Mouse (Mus musculus) intestine, embryonic 14.5 days (tissue): Measurements from ENCODE around the gene Nipa1. TPM values are rescaled to one million over a fixed set of nuclear protein-coding genes. Genes with fewer than 3 reads are reported as not detected.

ENCODE experiments used
- ATAC-seq: fragments of 200-750 bp; cut with Nextera tagmentation; replicated peaks from 2 replicates; pipeline ENCODE4 v1.8.0; 2017; ENCODE audit warnings: low read depth, moderate number of reproducible peaks, moderate TSS enrichment, moderate library complexity; ENCODE audit not compliant: low FRiP score, low TSS enrichment
- DNase-seq: peaks from one replicate; pipeline ENCODE4 v3.0.0-alpha.2; 2018; ENCODE audit warnings: low spot score
- H3K27ac ChIP-seq: fragments of 300-500 bp; sonication (generic); 2 replicates; pipeline ENCODE4 v1.5.1; 2014; ENCODE audit warnings: low read depth, mild to moderate bottlenecking, control low read depth
- H3K27me3 ChIP-seq: fragments of 300-500 bp; sonication (generic); replicated peaks from 2 replicates; pipeline ENCODE4 v1.6.1; 2014; ENCODE audit warnings: low read length, control low read depth; ENCODE audit not compliant: control insufficient read depth, insufficient read depth
- H3K36me3 ChIP-seq: fragments of 300-500 bp; sonication (generic); 2 replicates; pipeline ENCODE4 v1.6.1; 2014; ENCODE audit warnings: low read length, control low read depth; ENCODE audit not compliant: control insufficient read depth, insufficient read depth
- H3K4me1 ChIP-seq: fragments of 300-500 bp; sonication (generic); replicated peaks from 2 replicates; pipeline ENCODE4 v1.6.1; 2014; ENCODE audit warnings: low read length, control low read depth, mixed read lengths; ENCODE audit not compliant: control insufficient read depth, insufficient read depth
- H3K4me2 ChIP-seq: fragments of 300-500 bp; sonication (generic); 2 replicates; pipeline ENCODE4 v1.6.1; 2014; ENCODE audit warnings: low read length
- H3K4me3 ChIP-seq: fragments of 300-500 bp; sonication (generic); 2 replicates; pipeline ENCODE4 v1.5.1; 2014; ENCODE audit warnings: low read depth, low read length, control low read depth, mixed read lengths
- H3K9ac ChIP-seq: fragments of 300-500 bp; sonication (generic); 2 replicates; pipeline ENCODE4 v1.6.1; 2014; ENCODE audit warnings: mild to moderate bottlenecking, low read length
- H3K9me3 ChIP-seq: fragments of 300-500 bp; sonication (generic); 2 replicates; pipeline ENCODE4 v1.6.1; 2016; ENCODE audit warnings: low read length, control low read depth; ENCODE audit not compliant: control insufficient read depth
- WGBS: fragments of 180-500 bp; shearing (Covaris S2); extraction: QIAGEN DNeasy Blood & Tissue Kit; methylation state at CpG from one replicate; pipeline ENCODE4 v1.1.7; 2014; 5-methylcytosine and 5-hydroxymethylcytosine counted together
- polyA plus RNA-seq: library from polyadenylated mRNA; unstranded; fragments of >200 nt; fragmentation: Nextera tagmentation; extraction: Ambion mirVana; gene quantifications from 2 replicates; pipeline ENCODE4 v1.2.1, GENCODE M21; 2014

The Nipa1 gene
- polyA plus RNA-seq, 1 experiment from 2014 or later = 6.0 TPM

DNA sequence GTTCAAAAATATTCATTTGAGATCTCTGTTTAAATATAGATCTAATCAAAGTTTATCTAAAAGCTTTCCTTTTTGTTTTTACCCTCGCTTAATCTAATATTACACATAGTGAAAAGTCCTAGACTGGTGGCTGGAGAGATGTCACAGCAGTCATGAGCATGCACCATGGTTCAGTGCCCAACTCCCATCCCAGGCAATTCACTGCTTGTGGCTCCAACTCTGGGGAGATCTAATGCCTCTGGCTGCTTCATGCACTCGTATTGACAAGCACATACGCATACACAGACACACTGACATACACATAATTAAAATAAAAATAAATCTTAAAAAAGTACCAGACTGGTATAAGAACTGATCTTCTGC, 24.5 kb upstream of the Nipa1 start:
- no peak overlapping the region for H3K27ac ChIP-seq
- 82% methylated on average over 3 of the region's 3 CpGs for WGBS
- H3K36me3 ChIP-seq = no peaks in the 10 kb centered on the region
- peaks cover 1% of the 10 kb centered on the region; the same call in 1 of the 2 replicates for H3K4me1 ChIP-seq
- no peak overlapping the region for H3K9ac ChIP-seq
- H3K4me3 ChIP-seq = no peak overlapping the region
- no peaks in the 10 kb centered on the region for H3K9me3 ChIP-seq
- H3K27me3 ChIP-seq = no peaks in the 10 kb centered on the region
- no peak overlapping the region for H3K4me2 ChIP-seq
- DNase-seq (no peak), ATAC-seq (no peak)

DNA sequence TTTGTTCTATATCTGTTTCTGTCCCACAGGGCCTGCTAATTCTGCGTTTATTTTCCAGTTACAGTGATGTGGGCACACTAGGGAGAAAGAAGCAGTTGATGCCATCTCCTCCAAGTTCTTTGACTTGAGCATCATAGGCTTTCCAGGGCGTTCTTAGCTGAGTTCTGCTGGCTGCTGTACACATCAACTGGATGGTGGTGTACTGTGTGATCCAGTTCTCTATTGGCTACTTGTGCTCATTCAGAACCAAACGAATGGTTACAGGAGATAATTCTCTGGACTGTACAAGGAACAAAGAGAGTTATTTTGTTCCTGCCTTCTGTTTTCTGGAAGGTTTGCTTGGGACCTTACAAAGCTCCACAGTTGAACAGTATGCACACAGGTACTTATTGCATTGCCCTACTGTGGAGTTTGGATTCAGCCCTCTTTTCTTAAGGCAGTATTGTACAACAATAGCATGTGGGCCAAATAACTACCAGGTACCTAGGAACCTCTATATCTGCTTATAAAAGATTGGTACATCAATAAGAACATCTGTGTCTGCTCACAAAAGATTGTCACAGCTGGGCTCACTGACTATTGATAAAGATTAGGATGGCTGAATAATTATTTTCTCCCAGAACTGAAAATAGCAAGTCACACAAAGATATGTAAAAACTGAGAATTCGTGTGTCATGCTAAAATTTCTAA, 24.0 kb upstream of the Nipa1 start:
- Histone ChIP-seq H3K4me2 (no peak overlapping the region), H3K36me3 (no peaks in the 10 kb centered on the region), H3K4me1 (no peaks in the 10 kb centered on the region), H3K9me3 (no peaks in the 10 kb centered on the region), H3K4me3 (no peak overlapping the region), H3K27ac (no peak overlapping the region), H3K9ac (no peak overlapping the region), H3K27me3 (no peaks in the 10 kb centered on the region)
- ATAC-seq (no peak), DNase-seq (no peak)
- 71% methylated on average over 4 of the region's 4 CpGs for WGBS

DNA sequence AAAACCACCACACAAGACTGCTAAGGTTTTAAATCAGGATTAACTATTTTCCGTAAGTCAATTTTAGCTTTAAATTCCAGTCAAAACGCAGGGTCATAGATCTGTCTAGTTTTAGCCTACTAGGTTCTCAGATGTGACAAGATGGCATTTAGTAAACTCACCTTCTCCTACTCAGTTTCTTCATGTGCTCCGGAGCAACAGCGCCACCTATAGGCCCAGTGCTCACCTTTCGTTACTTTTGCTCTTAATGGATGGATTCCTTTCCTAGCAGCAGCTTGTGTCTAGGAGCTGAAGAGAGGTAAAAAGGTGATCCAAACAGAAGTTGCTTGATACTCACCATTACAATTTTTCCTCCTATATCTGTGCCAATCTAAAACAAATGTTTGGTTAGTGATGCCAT, 22.6 kb upstream of the Nipa1 start:
- H3K27ac ChIP-seq = no peak overlapping the region
- ATAC-seq (no peak), DNase-seq (peak; percentile 81)
- H3K36me3 ChIP-seq = no peaks in the 10 kb centered on the region
- no peak overlapping the region for H3K4me3 ChIP-seq
- H3K9me3 ChIP-seq = no peaks in the 10 kb centered on the region
- 17% methylated on average over 5 of the region's 5 CpGs for WGBS
- H3K4me2 ChIP-seq = no peak overlapping the region
- no peaks in the 10 kb centered on the region for H3K4me1 ChIP-seq
- H3K27me3 ChIP-seq = no peaks in the 10 kb centered on the region
- no peak overlapping the region for H3K9ac ChIP-seq

DNA sequence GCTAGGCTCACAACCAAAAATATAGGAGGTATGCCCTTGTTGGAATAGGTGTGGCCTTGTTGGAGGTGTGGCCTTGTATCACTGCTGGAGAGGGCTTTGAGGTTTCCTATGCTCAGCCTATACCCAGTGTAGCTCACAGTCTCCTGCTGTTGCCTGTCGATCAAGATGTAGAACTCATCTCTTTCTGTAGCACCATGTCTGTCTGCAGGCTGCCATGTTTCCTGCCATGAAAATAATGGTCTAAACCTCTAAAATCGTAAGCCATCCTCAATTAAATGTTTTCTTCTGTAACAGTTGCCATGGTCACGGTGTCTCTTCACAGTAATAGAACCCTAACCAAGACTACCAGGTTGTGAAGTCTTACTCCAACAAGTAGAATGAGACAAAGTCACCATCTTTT, 3.8 kb upstream of the Nipa1 start:
- H3K9me3 ChIP-seq = no peaks in the 10 kb centered on the region
- 88% methylated on average over 3 of the region's 3 CpGs for WGBS
- ATAC-seq (no peak), DNase-seq (no peak)
- no peak overlapping the region for H3K4me3 ChIP-seq
- H3K9ac ChIP-seq = no peak overlapping the region
- no peaks in the 10 kb centered on the region for H3K27me3 ChIP-seq
- H3K36me3 ChIP-seq = no peaks in the 10 kb centered on the region
- H3K4me1 ChIP-seq = 0 out of 2 replicates have a peak, but pooled peaks cover 1% of the 10 kb centered on the region
- H3K27ac ChIP-seq = no peak overlapping the region
- no peak overlapping the region for H3K4me2 ChIP-seq

DNA sequence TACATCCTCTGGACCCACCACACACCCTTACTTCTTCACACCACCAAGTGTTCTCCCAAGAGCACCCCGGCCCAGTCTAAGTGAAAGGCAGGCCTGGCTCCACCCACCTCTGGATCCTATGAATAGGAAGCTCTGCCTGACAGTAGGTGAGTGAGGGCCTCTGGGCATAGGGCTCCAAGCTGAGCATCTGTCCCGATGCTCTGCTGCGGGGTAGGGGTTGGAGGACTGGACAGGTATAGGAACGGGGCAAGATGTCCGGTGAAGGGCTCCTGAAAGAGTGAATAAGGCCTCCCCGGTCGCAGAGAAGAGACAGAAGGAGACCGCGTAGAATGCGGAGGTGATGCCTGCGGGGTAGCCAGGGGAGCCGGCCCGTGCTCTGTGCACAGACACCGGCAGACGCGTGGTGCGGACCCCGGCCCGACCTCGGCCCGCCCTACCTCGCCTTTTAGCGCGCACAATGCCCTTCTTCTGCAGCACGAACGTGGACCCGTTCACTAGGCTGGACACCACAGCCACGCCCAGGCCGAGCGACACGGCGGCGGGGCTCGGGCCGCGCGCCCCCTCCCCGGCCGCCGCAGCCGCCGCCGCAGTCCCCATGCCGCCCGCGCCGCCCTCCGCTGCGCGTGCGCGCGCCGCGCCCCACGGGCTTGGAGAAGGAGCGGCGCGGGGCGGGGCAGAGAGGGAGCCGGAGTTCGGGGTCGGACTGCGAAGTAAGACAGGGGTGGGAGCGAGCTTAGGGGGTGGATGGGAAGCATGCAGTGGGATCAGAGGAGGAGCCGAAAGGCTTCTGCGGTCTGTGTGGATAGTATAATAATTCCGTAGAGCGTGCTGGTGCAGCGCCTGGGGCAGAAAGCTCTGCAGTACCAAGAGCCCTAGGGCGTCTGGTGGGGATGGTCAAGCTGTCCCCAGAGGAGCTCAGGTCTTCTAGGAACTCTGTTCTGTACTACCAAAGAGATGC, 503 bp downstream of the Nipa1 start:
- ATAC-seq = peak; percentile 96
- Histone ChIP-seq H3K4me2 (peak overlapping the region; percentile 51), H3K4me1 (peaks cover 5% of the 10 kb centered on the region; the same call in 1 of the 2 replicates), H3K9me3 (no peaks in the 10 kb centered on the region), H3K9ac (peak overlapping the region; percentile 73), H3K36me3 (no peaks in the 10 kb centered on the region), H3K4me3 (peak overlapping the region; percentile 73), H3K27me3 (no peaks in the 10 kb centered on the region), H3K27ac (no peak overlapping the region)
- WGBS = under 1% methylated on average over 64 of the region's 71 CpGs
- DNase-seq = peak; percentile 83

DNA sequence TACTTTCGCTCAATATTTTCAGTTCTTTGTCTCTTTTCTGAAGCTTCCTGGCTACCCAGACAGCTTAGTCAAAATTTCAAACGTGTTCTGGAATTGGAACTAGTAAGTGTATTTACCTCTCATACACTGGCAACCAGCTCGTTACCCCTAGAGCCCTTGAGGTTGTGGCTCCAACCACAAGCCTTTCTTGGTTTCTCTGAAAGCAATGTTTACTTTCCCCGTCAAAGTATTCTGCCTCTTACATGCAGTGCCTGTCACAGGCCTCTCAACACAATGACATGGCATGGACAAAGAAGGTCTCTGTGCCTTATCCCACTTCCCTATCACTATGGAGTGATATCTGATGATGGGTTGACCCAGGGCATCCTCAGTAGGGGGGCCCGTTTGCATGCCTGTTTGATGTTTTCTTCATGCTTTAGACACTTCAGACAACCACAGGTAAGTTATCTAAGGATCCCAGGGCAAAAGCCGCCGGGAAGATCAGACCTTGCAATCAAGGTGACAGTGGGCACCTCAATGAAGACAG, 1.2 kb downstream of the Nipa1 start:
- Histone ChIP-seq H3K9me3 (no peaks in the 10 kb centered on the region), H3K4me1 (peaks cover 5% of the 10 kb centered on the region; the same call in 1 of the 2 replicates), H3K4me3 (peak overlapping the region; percentile 73), H3K4me2 (peak overlapping the region; percentile 51), H3K27me3 (no peaks in the 10 kb centered on the region), H3K36me3 (no peaks in the 10 kb centered on the region), H3K27ac (no peak overlapping the region), H3K9ac (no peak overlapping the region; the same call in 1 of the 2 replicates)
- DNase-seq (no peak), ATAC-seq (no peak)
- 48% methylated on average over 7 of the region's 7 CpGs for WGBS

DNA sequence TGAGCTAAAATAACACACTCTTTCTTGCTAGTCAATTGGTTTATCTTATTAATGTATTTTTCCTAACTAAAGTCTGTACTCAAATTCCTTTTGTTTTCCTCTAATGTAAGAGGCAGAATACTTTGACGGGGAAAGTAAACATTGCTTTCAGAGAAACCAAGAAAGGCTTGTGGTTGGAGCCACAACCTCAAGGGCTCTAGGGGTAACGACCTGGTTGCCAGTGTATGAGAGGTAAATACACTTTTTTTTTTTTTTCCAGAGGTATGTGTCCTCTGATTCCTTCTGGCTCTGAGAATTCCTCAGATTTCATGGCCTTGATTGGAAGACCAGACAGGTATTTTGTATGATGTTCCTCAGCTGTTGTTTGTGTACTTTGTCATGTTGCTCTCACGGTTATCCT, 2.0 kb downstream of the Nipa1 start:
- DNase-seq (no peak), ATAC-seq (no peak)
- peaks cover 5% of the 10 kb centered on the region; the same call in 1 of the 2 replicates for H3K4me1 ChIP-seq
- H3K4me2 ChIP-seq = no peak overlapping the region
- H3K4me3 ChIP-seq = no peak overlapping the region
- H3K9me3 ChIP-seq = no peaks in the 10 kb centered on the region
- H3K9ac ChIP-seq = no peak overlapping the region
- 68% methylated on average over 3 of the region's 3 CpGs for WGBS
- H3K36me3 ChIP-seq = no peaks in the 10 kb centered on the region
- no peak overlapping the region for H3K27ac ChIP-seq
- H3K27me3 ChIP-seq = no peaks in the 10 kb centered on the region

DNA sequence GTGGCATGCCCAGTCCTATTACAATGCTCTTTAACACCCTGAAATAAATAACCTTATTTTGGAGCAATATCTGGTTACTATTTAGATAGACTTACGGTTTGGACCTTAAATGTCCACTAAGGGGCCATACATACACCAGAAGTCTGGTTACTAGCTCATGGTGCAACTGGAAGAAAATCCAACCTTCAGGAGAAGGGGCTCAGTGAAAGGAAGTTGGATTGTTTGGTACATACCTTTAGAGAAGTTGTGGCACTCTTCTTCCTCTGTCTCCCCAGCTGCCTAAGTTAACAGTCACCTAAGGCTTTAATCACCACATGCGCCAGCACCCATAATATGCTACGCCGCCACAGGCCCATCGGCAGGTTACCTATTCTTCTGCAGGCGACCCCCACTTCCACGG, 3.9 kb downstream of the Nipa1 start:
- no peaks in the 10 kb centered on the region for H3K9me3 ChIP-seq
- DNase-seq (no peak), ATAC-seq (no peak)
- H3K9ac ChIP-seq = no peak overlapping the region
- no peak overlapping the region for H3K4me2 ChIP-seq
- H3K4me3 ChIP-seq = no peak overlapping the region
- 93% methylated on average over 7 of the region's 7 CpGs for WGBS
- H3K27me3 ChIP-seq = no peaks in the 10 kb centered on the region
- no peak overlapping the region for H3K27ac ChIP-seq
- H3K4me1 ChIP-seq = peaks cover 5% of the 10 kb centered on the region; the same call in 1 of the 2 replicates
- no peaks in the 10 kb centered on the region for H3K36me3 ChIP-seq
